Mouse (Mus musculus) CD8-positive naive resting alpha-beta T cell, adult 2 months (primary cell): Measurements from ENCODE around the gene Abhd13.

ENCODE experiments used
- DNase-seq, 2 experiments: peaks; one replicate each; pipeline ENCODE4 v3.0.0; 2022; ENCODE audit warnings: low read depth in 2 of 2, low spot score in 2 of 2

The Abhd13 gene

DNA sequence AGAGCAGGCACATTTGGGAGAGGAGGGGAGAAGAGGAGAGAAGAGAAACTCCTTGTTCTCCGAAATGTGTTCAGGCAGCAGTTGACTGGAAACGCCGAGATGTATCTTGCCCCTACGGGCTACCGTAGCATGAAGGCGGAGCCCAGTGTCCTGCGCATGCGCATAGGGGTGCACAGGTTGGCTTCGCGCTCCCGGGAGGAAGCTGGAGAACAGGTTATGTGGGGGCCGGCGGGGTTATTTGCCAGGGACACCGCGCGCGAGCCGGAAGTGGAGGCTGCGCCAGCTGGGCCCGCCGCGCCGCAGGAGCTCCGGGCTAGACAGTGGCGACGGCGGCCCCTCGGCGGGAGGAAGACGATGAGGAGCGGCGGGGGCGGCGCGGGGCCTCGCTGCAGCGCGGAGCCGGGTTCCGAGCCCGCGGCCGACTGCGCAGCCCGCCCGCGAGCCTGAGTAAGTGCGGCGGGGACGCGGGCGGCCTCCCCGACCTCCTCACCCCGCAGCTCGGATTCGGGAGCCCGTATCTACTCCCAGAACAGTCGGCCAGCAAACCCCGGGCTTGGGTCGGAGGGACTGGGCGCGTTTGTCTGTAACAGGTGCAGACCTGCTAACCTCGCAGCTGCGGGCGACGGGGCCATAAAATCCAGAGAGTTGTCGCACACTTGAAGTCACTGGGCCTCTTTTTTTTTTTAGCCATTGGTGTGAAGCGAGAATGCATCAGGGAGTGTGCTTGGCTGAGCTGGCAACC is at the start of gene Abhd13, which contains the start of gene Lig4:
Gene Abhd13 (plus strand): TSS at position 135 of the 742 bp plus-strand sequence.
Gene Lig4 (minus strand): TSS at position 114 of the 742 bp plus-strand sequence.
- peak; percentile 98 to 99 for DNase-seq

- DNase-seq = no peak
These were observed 47.6 kb upstream of the Abhd13 start for GRCm38 (mm10) chr8:9929746-9930445.

DNA sequence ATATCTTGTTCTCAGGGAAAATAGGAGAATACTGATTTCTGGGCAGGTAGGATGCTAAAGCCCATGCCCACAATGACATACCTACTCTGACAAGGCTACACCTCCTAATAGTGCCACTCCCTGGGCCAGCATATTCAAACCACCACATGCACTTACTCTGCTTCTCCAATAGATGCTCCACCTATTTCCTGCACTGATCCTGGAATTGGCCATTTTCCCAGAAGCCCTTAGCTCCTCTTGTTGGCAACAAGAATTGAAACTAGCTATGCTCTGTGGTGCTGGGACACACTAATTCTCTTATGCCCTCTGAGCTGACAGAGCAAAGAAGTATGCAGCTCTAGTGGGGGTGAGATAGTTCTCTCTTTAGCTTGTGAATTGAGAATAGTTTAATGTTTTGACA is 44.8 kb upstream of the Abhd13 start:
- no peak for DNase-seq

GRCm38 (mm10) chr8:9934891-9935565 is 42.5 kb upstream of the Abhd13 start:
- peak; percentile 13 to 20 for DNase-seq

DNA sequence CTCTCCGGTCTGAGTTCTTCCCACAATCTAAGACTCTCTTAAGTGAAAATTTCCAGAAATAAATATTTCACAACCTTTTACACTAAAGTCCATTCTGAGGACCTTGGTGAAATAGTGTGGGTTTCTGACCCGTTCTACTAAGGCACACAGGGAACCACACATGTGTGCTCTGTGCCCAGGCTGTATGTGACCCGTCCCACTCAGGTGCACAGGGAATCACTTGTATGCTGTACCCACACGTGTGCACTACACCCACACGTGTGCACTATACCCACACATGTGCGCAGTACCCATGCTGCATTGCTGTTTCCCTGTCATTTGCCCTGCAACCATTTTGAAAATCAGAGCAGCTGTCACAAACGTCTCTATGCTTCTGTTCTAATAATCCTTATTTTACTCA is 41.9 kb upstream of the Abhd13 start:
- DNase-seq = no peak

GRCm38 (mm10) chr8:9949134-9949890 is 28.2 kb upstream of the Abhd13 start:
- DNase-seq = no peak

- DNase-seq = no peak
These were observed 19.2 kb upstream of the Abhd13 start for GRCm38 (mm10) chr8:9958338-9958737.

GRCm38 (mm10) chr8:9959919-9960318 is 17.6 kb upstream of the Abhd13 start:
- no peak for DNase-seq

GRCm38 (mm10) chr8:9971866-9972265 is 5.6 kb upstream of the Abhd13 start:
- no peak for DNase-seq

- no peak for DNase-seq
These were observed 2.2 kb upstream of the Abhd13 start for GRCm38 (mm10) chr8:9975276-9975675.

GRCm38 (mm10) chr8:9975898-9976611 is 1.5 kb upstream of the Abhd13 start:
- peak; percentile 97 to 98 for DNase-seq

DNA sequence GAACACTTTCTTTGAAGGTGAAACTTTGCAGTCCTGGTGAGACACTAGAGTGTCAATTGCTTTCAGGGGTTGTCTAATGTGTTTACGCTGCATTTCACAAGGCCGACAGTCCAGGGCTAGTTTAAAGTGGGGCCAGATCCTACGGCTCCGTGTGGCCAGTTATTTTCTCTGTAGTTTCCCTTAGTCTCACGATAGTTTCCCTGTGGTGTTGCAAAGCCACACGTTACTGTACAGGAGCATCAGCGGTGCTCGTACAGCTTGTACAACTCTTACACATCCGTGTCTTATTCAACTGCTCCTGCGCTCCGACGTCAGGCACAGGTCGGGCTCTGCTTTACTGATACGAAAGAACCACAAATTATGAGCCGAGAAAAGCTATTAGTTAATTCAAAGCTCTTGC is 491 bp upstream of the Abhd13 start:
- DNase-seq = no peak

GRCm38 (mm10) chr8:9978475-9979230 is 1.1 kb downstream of the Abhd13 start:
- no peak for DNase-seq

DNA sequence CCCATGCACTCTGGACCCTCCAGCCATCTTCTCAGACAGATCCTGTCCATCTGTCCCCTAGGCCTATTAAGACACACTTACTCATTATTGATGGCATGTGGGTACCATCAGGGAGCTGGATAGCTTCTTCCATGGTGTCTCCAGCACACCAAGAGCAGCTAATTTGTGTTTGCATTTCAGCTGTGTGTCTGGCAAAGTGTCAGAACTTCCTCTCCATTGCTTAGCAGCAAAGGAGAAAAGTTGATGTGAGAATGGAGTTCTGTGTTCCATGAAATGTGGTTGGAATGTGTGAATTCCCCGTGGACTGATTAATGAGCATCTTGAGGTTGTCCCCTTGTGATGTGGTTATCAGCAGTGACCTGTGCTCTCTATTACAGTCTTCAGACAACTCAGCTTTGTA is 2.2 kb downstream of the Abhd13 start:
- DNase-seq = no peak

DNA sequence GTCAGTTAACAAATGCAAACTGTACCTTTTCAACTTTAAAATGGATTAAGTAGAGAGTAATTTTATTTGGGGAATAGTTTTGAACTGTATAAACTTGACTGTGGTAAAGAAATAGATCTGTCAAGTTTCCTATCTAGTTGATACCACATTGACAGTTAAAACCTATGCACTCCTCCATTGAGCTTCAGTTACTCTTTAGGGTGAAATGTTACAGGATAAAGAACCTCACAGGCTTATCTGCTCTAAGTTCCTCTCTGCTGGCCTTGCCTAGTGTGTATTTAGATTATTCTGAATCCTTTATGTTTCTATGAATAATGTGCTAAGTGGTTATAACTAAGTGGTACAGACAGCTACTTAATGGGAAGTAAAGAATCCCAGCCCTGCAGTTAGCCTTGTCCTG is 2.7 kb downstream of the Abhd13 start:
- no peak for DNase-seq

DNA sequence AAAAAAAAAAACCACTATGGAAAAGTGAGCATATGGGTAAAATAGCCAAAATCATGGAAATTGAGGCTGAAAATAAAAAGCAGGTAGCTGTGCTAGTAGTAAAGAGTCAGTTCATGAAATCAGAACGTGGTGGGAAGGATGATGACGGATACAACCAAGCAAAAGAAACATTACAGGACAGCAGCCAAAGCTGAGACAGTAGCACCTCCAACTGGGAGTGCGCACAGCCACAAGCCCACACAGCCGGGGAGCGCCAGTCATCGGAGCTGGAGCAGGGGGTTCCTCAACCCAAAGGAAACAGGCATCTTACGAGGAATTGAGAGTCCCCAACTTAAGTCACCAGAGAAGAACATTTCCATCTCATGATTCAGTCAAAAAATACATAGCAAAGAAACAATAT is 26.6 kb downstream of the Abhd13 start:
- no peak for DNase-seq

DNA sequence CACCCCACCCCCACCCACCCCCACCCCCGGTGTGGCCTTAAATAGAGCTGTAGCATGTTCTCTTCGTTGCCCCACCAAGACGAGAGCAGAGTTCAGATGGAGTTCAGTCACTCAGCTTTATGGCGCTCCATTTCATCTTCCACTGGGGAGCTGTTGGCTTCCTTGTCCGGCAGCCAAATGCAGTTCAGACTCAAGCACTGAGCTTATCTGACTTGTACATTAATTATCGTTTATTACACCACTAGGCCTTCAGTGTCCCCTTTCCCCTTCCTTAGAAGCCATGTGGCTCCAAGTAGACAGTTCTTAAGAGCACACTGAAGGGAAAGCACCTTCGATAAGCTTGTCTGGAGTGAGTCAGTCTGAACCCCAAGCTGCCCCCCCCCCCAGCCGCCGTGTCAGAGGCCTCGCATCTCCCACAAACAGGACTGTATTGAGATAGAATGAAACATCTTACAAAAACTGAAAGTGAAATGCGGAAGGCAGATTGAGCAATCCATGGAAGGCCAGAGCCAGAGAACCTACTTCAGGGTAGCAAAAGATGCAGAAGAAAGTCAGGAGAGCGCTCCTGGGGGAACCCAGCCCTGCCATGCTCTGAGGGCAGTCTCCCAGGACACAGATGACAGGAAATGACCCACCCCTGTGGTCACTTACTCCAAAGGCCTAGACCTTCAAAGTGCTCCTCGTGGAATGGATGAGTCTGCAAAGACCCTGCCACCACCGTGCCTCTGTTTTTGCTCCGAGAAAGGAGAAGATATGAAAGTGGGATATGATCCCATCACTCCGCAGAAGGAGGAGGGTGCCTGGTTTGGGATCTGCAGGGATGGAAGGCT is 28.9 kb downstream of the Abhd13 start, which contains the start of gene Tnfsf13b:
Gene Tnfsf13b (plus strand): TSS at position 312 of the 830 bp plus-strand sequence.
- no peak for DNase-seq

- no peak for DNase-seq
These were observed 29.6 kb downstream of the Abhd13 start for GRCm38 (mm10) chr8:10006986-10007659.
